23 mouse cellular contexts compared by ENCODE assay signal in genomic region chr1:155987625-155988024, GRCm38 (mm10).
"Had no signal": no experiment of that assay in that cellular context is flagged by ENCODE, and none has a peak within 500 bp of the region (broad histone marks: within the 10 kb centered on the region; RNA-seq: fewer than 3 reads in every experiment).

No protein-coding gene starts in this region.

- H3K27me3 ChIP-seq: heart, embryonic 12.5 days; hindbrain, embryonic 12.5 days; limb, embryonic 12.5 days; liver, embryonic 13.5 days had no signal

- H3K4me3 ChIP-seq: heart, embryonic 10.5 days; heart, embryonic 12.5 days; hindbrain, embryonic 12.5 days; layer of hippocampus, adult 2 months; left cerebral cortex, adult 2 months; limb, embryonic 10.5 days; limb, embryonic 12.5 days; liver, embryonic 13.5 days had no signal

- H3K9ac ChIP-seq: heart, embryonic 12.5 days; hindbrain, embryonic 12.5 days; hindbrain, embryonic 14.5 days; limb, embryonic 12.5 days; liver, embryonic 13.5 days had no signal

- H3K4me2 ChIP-seq: heart, embryonic 12.5 days; hindbrain, embryonic 12.5 days; hindbrain, embryonic 14.5 days; limb, embryonic 12.5 days; liver, embryonic 11.5 days; liver, embryonic 13.5 days had no signal

- DNase-seq: gastrocnemius, postnatal 14 days; gastrocnemius, postnatal 36 days; heart, adult 18-20 months; heart, postnatal 10 days; kidney, adult 18-20 months; kidney, adult 8-10 months; kidney, postnatal 10 days; kidney, postnatal 25 days; kidney, postnatal 4 days; liver; liver, embryonic 13.5 days had no signal

- H3K9me3 ChIP-seq: heart, embryonic 10.5 days; heart, embryonic 12.5 days; hindbrain, embryonic 12.5 days; limb, embryonic 10.5 days; limb, embryonic 12.5 days; liver, embryonic 13.5 days had no signal

- H3K36me3 ChIP-seq: heart, embryonic 10.5 days; heart, embryonic 12.5 days; hindbrain, embryonic 12.5 days; limb, embryonic 10.5 days; limb, embryonic 12.5 days; liver, embryonic 13.5 days had no signal

- ATAC-seq: hindbrain, embryonic 16.5 days; inflammation-experienced regulatory T-cells, adult 6 months; intestine, embryonic 16.5 days had no signal

- H3K27ac ChIP-seq: heart, embryonic 10.5 days; hindbrain, embryonic 12.5 days; hindbrain, embryonic 14.5 days; layer of hippocampus, adult 2 months; left cerebral cortex, adult 2 months; limb, embryonic 10.5 days; limb, embryonic 12.5 days; liver, embryonic 13.5 days had no signal

- H3K4me1 ChIP-seq: limb, embryonic 12.5 days had no signal
